Mouse (Mus musculus): ENCODE data around the gene Abtb2.

Gene Abtb2

DNA sequence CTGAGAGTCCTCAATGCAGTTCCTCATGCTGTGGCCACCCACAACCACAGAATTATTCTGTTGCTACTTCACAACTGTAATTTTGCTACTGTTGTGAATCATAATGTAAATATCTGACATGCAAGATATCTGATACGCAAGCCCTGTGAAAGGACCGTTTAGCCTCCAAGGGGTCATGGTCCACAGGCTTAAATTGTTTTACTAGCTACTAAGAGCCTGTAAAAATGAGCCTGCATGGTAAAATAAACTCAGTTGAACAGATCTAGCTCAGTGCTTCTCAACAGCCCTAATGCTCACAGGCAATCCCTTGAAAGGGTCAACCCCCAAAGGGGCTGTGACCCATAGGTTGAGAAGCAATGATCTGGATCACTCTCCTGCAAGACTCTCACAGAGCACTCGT is 183.0 kb downstream of the Abtb2 start:
- no peak for DNase-seq

DNA sequence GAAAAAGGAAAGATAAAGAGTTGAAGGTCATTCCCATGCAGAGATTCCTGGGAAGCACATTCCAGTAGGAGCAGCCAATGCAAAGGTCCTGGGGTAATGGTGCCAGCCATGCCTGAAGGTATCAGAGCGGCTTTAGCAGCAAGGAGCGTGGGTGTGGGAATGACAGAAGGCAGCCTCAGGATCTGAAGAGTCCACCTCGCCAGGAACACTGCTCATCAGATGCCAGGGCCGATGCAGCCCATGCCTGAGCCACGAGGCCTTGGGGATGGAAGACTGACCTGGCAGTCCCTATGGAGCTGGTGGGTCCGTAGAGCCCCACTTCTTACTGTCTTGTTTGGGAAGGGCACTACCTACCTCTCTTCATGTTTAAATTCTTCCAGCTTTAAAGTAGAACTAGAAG is 185.7 kb downstream of the Abtb2 start:
- no peak for DNase-seq

DNA sequence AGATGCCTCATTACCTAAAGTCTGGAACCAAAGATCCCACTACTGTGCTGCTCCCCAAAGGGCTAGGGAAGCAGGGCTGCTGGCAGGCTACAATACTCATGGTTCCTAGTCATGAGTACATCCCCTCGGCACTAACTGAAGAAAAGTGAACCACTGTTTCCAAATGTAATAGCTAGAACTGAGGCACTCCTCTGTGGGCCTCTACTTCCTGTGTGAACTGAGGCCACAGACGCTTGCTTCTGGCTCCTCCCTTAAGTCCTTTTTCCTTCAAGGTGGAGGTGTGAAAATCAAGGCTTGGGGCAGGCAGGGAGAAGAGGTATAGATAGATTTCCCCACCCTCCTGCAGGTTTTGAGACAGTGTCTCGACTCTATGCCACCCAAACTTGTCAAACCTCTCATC is 188.5 kb downstream of the Abtb2 start:
- DNase-seq, result no peak

DNA sequence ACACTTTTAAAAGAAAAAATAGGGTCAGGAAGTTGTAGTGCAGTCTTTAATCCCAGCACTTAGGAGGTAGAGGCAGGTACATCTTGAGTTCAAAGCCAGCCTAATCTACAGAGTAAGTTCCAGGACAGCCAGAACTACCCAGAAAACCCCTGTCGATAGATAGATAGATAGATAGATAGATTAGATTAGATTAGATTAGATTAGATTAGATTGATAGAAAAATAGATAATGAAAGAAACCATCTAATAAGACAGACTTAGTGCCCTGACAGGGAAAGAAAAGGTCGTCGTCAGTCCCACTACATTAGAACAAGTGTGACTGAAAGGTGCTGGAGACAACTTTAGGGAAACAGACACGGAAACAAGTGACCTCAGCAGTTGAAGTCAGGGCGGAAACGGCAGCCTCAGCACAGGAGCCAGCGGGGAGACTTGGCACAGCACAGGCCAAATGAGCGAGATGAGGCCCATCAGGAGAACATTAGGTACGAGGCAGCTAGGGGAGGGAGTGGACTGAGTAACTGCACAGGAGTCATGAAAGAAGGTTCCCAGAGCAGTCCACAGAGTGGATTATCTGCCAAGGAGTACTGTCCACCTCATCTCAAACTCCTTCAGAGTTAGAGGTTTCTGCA is 189.5 kb downstream of the Abtb2 start:
- no peak for DNase-seq

DNA sequence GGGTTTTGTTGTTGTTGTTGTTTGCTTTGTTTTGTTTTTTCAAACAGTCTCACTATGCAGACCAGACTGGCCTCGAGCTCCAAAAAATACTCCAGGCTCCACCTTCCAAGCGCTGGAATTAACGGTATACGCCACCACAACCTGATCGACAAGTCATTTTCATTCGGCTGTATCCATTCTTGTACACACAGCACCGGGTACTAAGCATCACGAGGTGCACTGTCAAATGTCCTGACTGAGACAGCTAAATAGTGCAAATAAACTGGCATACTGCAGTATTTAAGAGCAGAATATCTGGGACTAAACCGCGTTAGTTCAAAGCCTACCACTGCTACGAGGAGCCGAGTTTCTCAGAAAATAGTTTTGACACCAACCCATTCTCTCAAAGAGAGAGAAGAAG is 194.3 kb downstream of the Abtb2 start:
- DNase-seq, result peak in 1 of 2 experiments; percentile 10

DNA sequence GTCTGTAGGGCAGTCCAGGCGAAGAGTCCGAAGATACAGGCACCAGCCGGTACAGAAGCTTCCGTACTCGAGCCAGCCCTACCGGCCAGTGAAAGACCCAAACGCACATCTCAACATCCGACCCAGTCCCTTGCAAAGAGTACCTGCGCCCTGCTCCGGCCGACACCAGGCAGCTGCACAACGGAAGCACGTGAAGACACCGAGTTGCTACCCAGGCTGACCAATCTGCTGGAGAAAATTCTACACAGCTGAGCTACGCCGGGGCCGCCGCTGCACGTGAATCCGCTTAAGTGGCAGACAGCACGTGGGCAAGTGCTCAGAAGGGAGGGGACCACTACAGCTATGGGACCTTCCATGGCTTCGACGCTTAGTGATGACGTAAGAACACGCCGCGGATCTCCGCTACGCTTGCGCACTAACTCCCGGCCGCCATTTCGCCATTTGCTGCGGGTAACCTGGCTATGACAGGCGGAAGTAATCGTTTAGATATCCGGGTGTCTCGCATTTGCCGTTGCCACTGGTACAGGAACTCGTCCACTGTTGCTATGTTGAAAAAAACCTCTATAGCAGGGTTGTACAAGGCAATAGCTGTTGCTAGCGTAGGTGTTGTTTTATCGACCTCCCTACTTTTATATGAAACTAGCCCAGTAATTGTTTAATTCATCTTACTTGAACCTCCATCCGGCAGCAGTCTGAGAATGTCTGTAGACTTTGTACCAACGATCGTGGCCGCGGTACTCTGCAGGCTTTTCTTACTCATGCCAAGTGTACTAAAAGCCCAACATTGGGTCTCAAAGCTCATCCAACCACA is 195.0 kb downstream of the Abtb2 start, which contains the start of gene Nat10:
Gene Nat10 (minus strand): TSS at position 365 of the 811 bp plus-strand sequence.
- DNase-seq, result peak; percentile 95 to 99

DNA sequence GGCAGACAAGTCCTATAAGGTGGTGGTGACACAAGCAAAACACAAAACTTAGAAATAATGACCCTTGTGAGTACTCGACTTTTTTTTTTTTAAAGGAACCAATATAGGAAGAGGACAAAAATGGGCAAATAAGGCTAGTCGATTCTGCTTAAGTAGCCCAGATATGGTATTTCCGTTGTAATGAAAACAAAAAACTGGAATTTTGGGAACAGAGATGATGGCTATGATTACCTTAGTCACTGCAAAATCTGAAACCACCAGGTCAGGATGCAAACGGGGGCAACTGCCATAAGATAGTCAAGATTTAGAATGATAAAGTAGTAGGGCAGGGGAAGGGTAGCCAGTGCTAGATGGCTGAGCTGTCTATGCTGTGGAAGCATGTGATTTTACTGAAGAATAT is 195.9 kb downstream of the Abtb2 start:
- DNase-seq, result no peak

DNA sequence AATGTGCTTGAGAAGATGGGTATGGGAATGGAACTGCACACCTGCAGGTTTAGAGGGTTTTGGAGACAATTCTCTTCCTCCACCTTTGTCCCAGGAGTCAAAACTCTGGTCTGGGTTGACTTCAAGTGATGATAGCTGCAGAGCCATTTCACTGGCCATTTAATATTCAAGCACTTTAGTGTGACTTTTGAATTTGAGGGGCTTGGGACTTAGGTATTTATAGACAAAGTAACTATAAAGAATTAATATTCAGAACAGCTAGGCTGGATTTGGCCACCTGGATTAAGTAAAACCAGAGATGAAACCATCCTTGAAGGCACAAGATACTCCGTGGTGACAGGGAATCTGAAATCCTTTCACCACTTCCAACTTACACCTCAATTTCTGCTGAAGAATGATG is 196.4 kb downstream of the Abtb2 start:
- no peak for DNase-seq

Data from cerebellum, adult 18-20 months (tissue).